Mouse (Mus musculus) forebrain, embryonic 12.5 days (tissue): ENCODE measurements at regions not wholly inside any gene's neighbourhood (a gene's known extent, or its start where the extent isn't known, plus 50 kb on each side); places are given as distances from the start of the nearest gene placed in this dataset.

Experiments
- ATAC-seq: fragments of 200-750 bp; cut with Nextera tagmentation; 2 replicates; pipeline ENCODE4 v1.8.0; 2017; ENCODE audit warnings: moderate TSS enrichment; ENCODE audit not compliant: low FRiP score
- H3K27ac ChIP-seq: fragments of 300-500 bp; sonication (generic); 2 replicates; pipeline ENCODE4 v1.5.1; 2016; ENCODE audit warnings: mild to moderate bottlenecking
- H3K27me3 ChIP-seq: fragments of 300-500 bp; sonication (generic); 2 replicates; pipeline ENCODE4 v1.6.1; 2016; ENCODE audit warnings: mild to moderate bottlenecking
- H3K36me3 ChIP-seq: fragments of 300-500 bp; sonication (generic); replicated peaks from 2 replicates; pipeline ENCODE4 v1.6.1; 2016; ENCODE audit warnings: mild to moderate bottlenecking
- H3K4me1 ChIP-seq: fragments of 300-500 bp; sonication (generic); 2 replicates; pipeline ENCODE4 v1.6.1; 2016
- H3K4me2 ChIP-seq: fragments of 300-500 bp; sonication (generic); 2 replicates; pipeline ENCODE4 v1.6.1; 2016; ENCODE audit warnings: mild to moderate bottlenecking, moderate library complexity
- H3K4me3 ChIP-seq: fragments of 300-500 bp; sonication (generic); replicated peaks from 2 replicates; pipeline ENCODE4 v1.5.1; 2016; ENCODE audit warnings: mild to moderate bottlenecking
- H3K9ac ChIP-seq: fragments of 300-500 bp; sonication (generic); 2 replicates; pipeline ENCODE4 v1.6.1; 2016; ENCODE audit warnings: mild to moderate bottlenecking
- H3K9me3 ChIP-seq: fragments of 300-500 bp; sonication (generic); 2 replicates; pipeline ENCODE4 v1.6.1; 2016
- WGBS: fragments of 180-500 bp; shearing (Covaris S2); methylation state at CpG from one replicate; pipeline ENCODE4 v1.1.7; 2016; 5-methylcytosine and 5-hydroxymethylcytosine counted together

DNA sequence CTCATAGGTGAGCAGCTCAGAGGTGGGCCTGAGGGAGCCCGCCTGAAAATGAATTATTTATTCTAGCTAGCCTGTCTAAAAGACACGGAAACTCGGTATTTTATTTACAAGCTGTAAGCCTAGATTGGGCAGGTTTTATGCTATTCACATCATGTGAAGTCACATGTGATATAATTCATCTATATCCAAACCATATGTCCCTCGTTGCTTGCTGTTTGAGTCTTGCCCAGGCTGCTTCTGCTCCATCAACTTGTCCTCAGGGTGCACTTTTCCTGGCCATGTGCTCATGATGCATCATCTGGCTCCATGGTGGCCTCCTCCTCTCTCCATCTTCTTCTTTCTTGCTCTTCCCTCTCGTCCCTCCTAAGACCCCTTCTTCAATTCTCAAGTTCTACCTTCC is 53.0 kb upstream of the Gm11983 start:
- Histone ChIP-seq H3K4me2 (no peak overlapping the region), H3K9ac (no peak overlapping the region), H3K27ac (no peak overlapping the region), H3K27me3 (no peaks in the 10 kb centered on the region), H3K4me1 (no peaks in the 10 kb centered on the region), H3K9me3 (no peaks in the 10 kb centered on the region), H3K36me3 (no peaks in the 10 kb centered on the region), H3K4me3 (no peak overlapping the region)
- no peak for ATAC-seq
- whole genome bisulfite sequencing: 84% methylated on average over 5 of the region's 5 CpGs

DNA sequence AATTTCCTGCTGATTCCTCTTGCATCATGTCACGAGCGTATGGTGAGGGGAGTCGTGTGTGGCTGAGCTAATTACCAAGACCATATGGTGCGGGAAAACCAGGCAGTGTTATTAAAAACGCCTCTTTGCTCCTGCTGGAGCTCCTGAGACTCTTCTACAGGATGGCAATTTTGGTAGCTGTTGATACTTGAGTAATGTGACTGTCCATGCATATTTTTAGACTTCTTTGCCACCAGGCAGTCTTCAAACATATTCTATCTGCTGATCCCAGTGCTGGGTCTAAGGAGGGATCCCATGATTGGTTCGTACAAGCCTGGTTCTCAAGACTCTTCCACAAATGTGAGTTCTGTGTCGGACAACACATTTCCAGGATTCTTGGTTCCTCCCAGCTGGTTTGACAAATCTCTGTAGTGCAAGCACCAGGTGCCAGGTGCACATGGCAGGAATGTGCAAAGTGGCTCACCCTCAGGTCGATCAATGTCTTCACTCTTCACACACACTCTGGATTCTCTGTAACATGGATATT is 52.3 kb upstream of the Gm11983 start:
- WGBS: 74% methylated on average over 8 of the region's 8 CpGs
- H3K9me3 ChIP-seq: no peaks in the 10 kb centered on the region
- no peaks in the 10 kb centered on the region for H3K4me1 ChIP-seq
- H3K27ac ChIP-seq: no peak overlapping the region
- H3K9ac ChIP-seq: no peak overlapping the region
- H3K36me3 ChIP-seq: no peaks in the 10 kb centered on the region
- H3K27me3 ChIP-seq: no peaks in the 10 kb centered on the region
- ATAC-seq: peak; percentile 27; the same call in 1 of the 2 replicates
- no peak overlapping the region for H3K4me3 ChIP-seq
- no peak overlapping the region for H3K4me2 ChIP-seq

DNA sequence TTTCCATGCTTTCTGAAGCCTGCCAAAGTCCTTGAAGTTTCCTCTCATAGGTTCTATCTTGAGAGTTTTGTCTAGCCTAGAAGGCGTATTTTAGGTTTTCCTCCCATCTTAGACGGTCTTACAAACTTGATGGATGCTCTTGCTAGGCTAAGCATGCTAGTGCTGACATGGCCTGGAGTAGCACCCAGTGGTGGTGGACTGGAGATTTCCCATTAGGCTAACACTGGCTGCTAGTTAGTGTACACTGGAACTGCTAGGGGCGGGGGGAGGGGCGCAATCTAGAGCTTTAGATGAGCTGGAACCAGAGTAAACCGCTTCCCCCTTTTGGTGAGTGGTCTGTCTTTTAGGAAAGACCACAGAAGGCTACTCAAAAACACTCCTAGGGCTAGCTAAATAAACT is 51.7 kb upstream of the Gm11983 start:
- 89% methylated on average over 5 of the region's 5 CpGs for WGBS
- no peaks in the 10 kb centered on the region for H3K9me3 ChIP-seq
- ATAC-seq: no peak
- H3K4me1 ChIP-seq: no peaks in the 10 kb centered on the region
- H3K36me3 ChIP-seq: no peaks in the 10 kb centered on the region
- no peak overlapping the region for H3K9ac ChIP-seq
- no peak overlapping the region for H3K4me2 ChIP-seq
- no peak overlapping the region for H3K4me3 ChIP-seq
- no peak overlapping the region for H3K27ac ChIP-seq
- H3K27me3 ChIP-seq: no peaks in the 10 kb centered on the region
